Mouse (Mus musculus) brain, adult 2 months (tissue): ENCODE measurements around the gene 1700022I11Rik.

ENCODE experiments used
- DNase-seq: peaks from one replicate; pipeline ENCODE4 v3.0.0; 2011; ENCODE audit warnings: low read depth, low spot score

Gene 1700022I11Rik

GRCm38 (mm10) chr4:43000141-43000986 is 31.0 kb downstream of the 1700022I11Rik start, which contains the start of gene Vcp:
TSS of gene Vcp (minus strand) at chr4:43000507.
- DNase-seq, result peak; percentile 100

GRCm38 (mm10) chr4:43001272-43001671 is 31.9 kb downstream of the 1700022I11Rik start:
- no peak for DNase-seq

- no peak for DNase-seq
Observed at GRCm38 (mm10) chr4:43002756-43003439, 33.5 kb downstream of the 1700022I11Rik start.

- peak; percentile 63 for DNase-seq
Observed at GRCm38 (mm10) chr4:43004951-43005350, 35.5 kb downstream of the 1700022I11Rik start.

- DNase-seq, result peak; percentile 57
Observed at GRCm38 (mm10) chr4:43005765-43006164, 36.4 kb downstream of the 1700022I11Rik start.

- peak; percentile 92 for DNase-seq
Observed at GRCm38 (mm10) chr4:43010161-43011038, 41.0 kb downstream of the 1700022I11Rik start, which contains the start of gene Fancg. TSS of gene Fancg (minus strand) at chr4:43010506.

GRCm38 (mm10) chr4:43012091-43012490 is 42.7 kb downstream of the 1700022I11Rik start:
- no peak for DNase-seq

GRCm38 (mm10) chr4:43018156-43018555 is 48.8 kb downstream of the 1700022I11Rik start:
- DNase-seq, result no peak

GRCm38 (mm10) chr4:43019176-43019575 is 49.8 kb downstream of the 1700022I11Rik start:
- no peak for DNase-seq

- DNase-seq, result no peak
Observed at GRCm38 (mm10) chr4:43019641-43020465, 50.4 kb downstream of the 1700022I11Rik start.

GRCm38 (mm10) chr4:43020876-43021275 is 51.5 kb downstream of the 1700022I11Rik start:
- no peak for DNase-seq

- DNase-seq, result peak; percentile 18
Observed at GRCm38 (mm10) chr4:43021341-43021740, 51.9 kb downstream of the 1700022I11Rik start.

GRCm38 (mm10) chr4:43024673-43025072 is 55.3 kb downstream of the 1700022I11Rik start:
- no peak for DNase-seq

- peak; percentile 98 for DNase-seq
Observed at GRCm38 (mm10) chr4:43025084-43025960, 55.9 kb downstream of the 1700022I11Rik start, which contains the start of gene Pigo. TSS of gene Pigo (minus strand) at chr4:43025819.

- DNase-seq, result no peak
Observed at GRCm38 (mm10) chr4:43029121-43029520, 59.7 kb downstream of the 1700022I11Rik start.

GRCm38 (mm10) chr4:43029749-43030148 is 60.3 kb downstream of the 1700022I11Rik start:
- no peak for DNase-seq

GRCm38 (mm10) chr4:43030352-43030751 is 60.9 kb downstream of the 1700022I11Rik start:
- DNase-seq, result no peak

GRCm38 (mm10) chr4:43030780-43031230 is 61.4 kb downstream of the 1700022I11Rik start:
- DNase-seq, result no peak

- DNase-seq, result peak; percentile 99
Observed at GRCm38 (mm10) chr4:43031237-43031995, 62.0 kb downstream of the 1700022I11Rik start, which contains the start of gene Stoml2. TSS of gene Stoml2 (minus strand) at chr4:43031710.
